Mouse (Mus musculus) limb, embryonic 13.5 days (tissue): ENCODE results near the gene Exosc9. TPM values are rescaled to one million over a fixed set of nuclear protein-coding genes. Genes with fewer than 3 reads are reported as not detected.

Experiments used
- polyA plus RNA-seq: library from polyadenylated mRNA; unstranded; fragments of >200 nt; fragmentation: Nextera tagmentation; extraction: Ambion mirVana; gene quantifications from 2 replicates; pipeline ENCODE4 v1.2.1, GENCODE M21; 2015

Gene Exosc9
- polyA plus RNA-seq, 1 experiment from 2014 or later: 69.9 TPM

Other genes with a start within 250 kb of the Exosc9 start
- gene Anxa5, start 76.7 kb upstream of the Exosc9 start, polyA plus RNA-seq: 334 and 341 TPM in 2 replicates
- 1.5 and 2.2 TPM in 2 replicates for gene 1810062G17Rik, start 76.7 kb upstream of the Exosc9 start, polyA plus RNA-seq
- 0.08 TPM in 1 of 2 replicates, not detected in the other for gene Gm11549, start 30.8 kb upstream of the Exosc9 start, polyA plus RNA-seq
- gene Ccna2, start 19.5 kb downstream of the Exosc9 start, polyA plus RNA-seq: 156 and 165 TPM in 2 replicates
- 19.8 and 19.9 TPM in 2 replicates for gene Bbs7, start 60.9 kb downstream of the Exosc9 start, polyA plus RNA-seq
- 1.9 and 3.2 TPM in 2 replicates for gene Trpc3, start 137.6 kb downstream of the Exosc9 start, polyA plus RNA-seq